Mouse (Mus musculus): ENCODE measurements around the gene Ptov1.

GRCm38 (mm10) chr7:44816470-44817021, 53.0 kb downstream of the Ptov1 start, which contains the start of gene Atf5:
- no peak for TF ChIP-seq CTCF (IDR thresholded peaks at IDR 0.05; ENCODE audit: control insufficient read depth, insufficient read depth, insufficient replicate concordance, low read depth, low read length)
- TF ChIP-seq POLR2A (IDR thresholded peaks at IDR 0.05; ENCODE audit: control insufficient read depth, low read depth, low read length): no peak
